Mouse (Mus musculus): ENCODE measurements around the gene Bcl2l1. TPM values are rescaled to one million over a fixed set of nuclear protein-coding genes. Genes with fewer than 3 reads are reported as not detected.

Gene Bcl2l1
- total RNA-seq, 4 experiments from 2014 or later: 58.5 to 74.6 (median 72.0) TPM

DNA sequence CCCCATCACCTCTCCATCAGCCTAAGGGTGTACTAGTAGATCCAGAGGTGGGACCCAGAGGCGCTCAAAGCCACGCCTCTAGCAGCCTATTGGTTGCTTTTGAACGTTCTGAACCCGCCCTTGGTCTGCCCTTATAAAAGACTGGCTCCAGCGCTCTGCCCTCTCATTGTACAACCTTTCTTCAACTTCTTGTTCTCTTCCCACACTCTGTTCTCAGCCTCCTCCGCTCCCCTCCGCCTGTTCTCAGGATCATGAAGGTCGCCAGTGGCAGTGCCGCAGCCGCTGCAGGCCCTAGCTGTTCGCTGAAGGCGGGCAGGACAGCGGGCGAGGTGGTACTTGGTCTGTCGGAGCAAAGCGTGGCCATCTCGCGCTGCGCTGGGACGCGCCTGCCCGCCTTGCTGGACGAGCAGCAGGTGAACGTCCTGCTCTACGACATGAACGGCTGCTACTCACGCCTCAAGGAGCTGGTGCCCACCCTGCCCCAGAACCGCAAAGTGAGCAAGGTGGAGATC is 95.4 kb downstream of the Bcl2l1 start, which contains the start of gene Id1:
Gene Id1 (plus strand): TSS at position 162 of the 512 bp plus-strand sequence.
- DNase-seq: peak; percentile 89

DNA sequence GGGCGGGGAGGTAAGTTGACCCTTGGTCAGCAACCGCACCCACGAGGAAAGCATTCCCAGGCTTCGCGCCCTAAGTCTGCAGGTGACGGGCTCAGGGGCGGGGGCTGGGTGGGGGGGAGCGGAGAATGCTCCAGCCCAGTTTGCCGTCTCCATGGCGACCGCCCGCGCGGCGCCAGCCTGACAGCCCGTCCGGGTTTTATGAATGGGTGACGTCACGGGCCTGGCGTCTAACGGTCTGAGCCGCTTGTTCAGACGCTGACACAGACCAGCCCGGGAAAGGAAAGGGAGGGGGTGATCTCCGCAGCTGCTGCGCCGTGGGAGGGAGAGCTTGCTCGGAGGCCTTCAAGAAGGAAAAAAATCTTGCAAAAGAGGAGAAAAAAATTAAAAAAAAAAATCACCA is 96.5 kb downstream of the Bcl2l1 start:
- DNase-seq: peak; percentile 96

DNA sequence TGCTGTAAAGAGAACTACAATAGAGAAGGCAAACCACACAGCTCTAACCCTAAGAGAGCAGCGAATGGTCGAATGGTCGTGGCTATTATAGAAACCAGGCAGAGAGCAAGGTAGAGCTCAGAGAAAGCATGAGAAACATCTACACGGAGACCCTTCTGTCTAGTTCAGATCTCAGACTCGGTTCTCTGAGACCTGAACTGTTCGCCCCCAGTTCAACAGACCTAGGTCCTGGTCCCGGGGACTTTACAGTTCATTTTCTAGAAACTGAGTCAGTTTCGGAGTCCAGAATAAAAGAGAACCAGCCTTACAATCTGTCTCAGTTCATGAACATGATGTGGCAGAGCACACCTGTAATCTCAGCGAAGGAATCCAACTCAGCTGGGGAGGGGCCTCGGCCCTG is 97.0 kb downstream of the Bcl2l1 start:
- DNase-seq: no peak

DNA sequence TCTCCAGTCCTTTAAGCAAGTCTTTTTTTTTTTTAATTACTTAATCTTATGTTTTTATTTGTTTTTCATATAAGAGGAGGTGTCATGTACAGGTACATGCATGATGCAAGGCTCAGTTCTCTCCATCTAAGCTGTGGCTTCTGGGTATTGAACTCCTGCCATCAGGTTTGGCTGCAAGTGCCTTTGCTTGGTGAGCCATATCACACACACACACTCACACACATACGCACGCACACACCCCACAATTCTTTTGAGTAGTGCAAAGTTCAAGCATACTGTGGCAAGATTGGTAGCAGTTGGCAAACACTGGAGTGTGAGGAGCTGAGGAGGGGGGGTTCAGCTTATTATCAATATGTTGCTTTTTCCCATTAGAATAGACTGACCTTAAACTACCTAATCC is 98.3 kb downstream of the Bcl2l1 start:
- DNase-seq: no peak

Small RNA genes lying within 50 kb of the gene (microRNA-seq; reads per million reads assigned to microRNA genes)
- gene Gm23802 (0 reads per million in 2 experiments), gene Mir5622 (0 reads per million in 2 experiments)

Other genes with a start within 250 kb of the Bcl2l1 start
- not detected for gene Defb45, start 232.3 kb downstream of the Bcl2l1 start, total RNA-seq (2022)
- gene Defb36, start 227.4 kb downstream of the Bcl2l1 start, total RNA-seq (2022): 1 to 10 TPM in 1 of 4 experiments, under 1 TPM in 1, not detected in 2; 0.86 to 1.5 TPM
- gene Defb25, start 208.7 kb downstream of the Bcl2l1 start, total RNA-seq (2022): 1 to 10 TPM in 2 of 4 experiments, not detected in 2; 1.9 to 2.2 TPM
- gene Rem1, start 204.8 kb downstream of the Bcl2l1 start, total RNA-seq (2022): 10 to 100 TPM in 3 of 4 experiments, 1 to 10 TPM in 1; 9.0 to 20.8 (median 14.6) TPM
- 100 to 1,000 TPM; 162 to 222 (median 201) TPM for gene H13, start 162.3 kb downstream of the Bcl2l1 start, total RNA-seq (2022)
- gene Mcts2, start 144.7 kb downstream of the Bcl2l1 start, total RNA-seq (2022): 10 to 100 TPM; 28.1 to 32.3 (median 29.7) TPM
- 10 to 100 TPM; 38.9 to 74.3 (median 55.1) TPM for gene Id1, start 95.5 kb downstream of the Bcl2l1 start, total RNA-seq (2022)
- 1 to 10 TPM; 1.3 to 4.4 (median 2.7) TPM for gene Cox4i2, start 77.6 kb downstream of the Bcl2l1 start, total RNA-seq (2022)
- 1 to 10 TPM; 1.9 to 2.1 (median 1.9) TPM for gene Tpx2, start 16.2 kb upstream of the Bcl2l1 start, total RNA-seq (2022)
- gene Mylk2, start 79.6 kb upstream of the Bcl2l1 start, total RNA-seq (2022): under 1 TPM in 1 of 4 experiments, not detected in 3; 0.10 TPM
- 1 to 10 TPM; 2.0 to 3.5 (median 2.2) TPM for gene Foxs1, start 101.5 kb upstream of the Bcl2l1 start, total RNA-seq (2022)
- gene Dusp15, start 120.0 kb upstream of the Bcl2l1 start, total RNA-seq (2022): 1 to 10 TPM; 4.4 to 10.0 (median 5.6) TPM
- under 1 TPM; 0.42 to 0.83 (median 0.46) TPM for gene Ttll9, start 130.8 kb upstream of the Bcl2l1 start, total RNA-seq (2022)
- 100 to 1,000 TPM; 207 to 252 (median 221) TPM for gene Pdrg1, start 183.7 kb upstream of the Bcl2l1 start, total RNA-seq (2022)
- gene Xkr7, start 200.1 kb upstream of the Bcl2l1 start, total RNA-seq (2022): 1 to 10 TPM; 1.2 to 2.3 (median 1.7) TPM
- gene Ccm2l, start 234.2 kb upstream of the Bcl2l1 start, total RNA-seq (2022): 10 to 100 TPM in 3 of 4 experiments, 1 to 10 TPM in 1; 9.0 to 19.5 (median 14.7) TPM

Measured in adrenal gland, adult 8-10 months (tissue).